Mouse (Mus musculus): ENCODE results near the gene Maml3.
A peak's percentile ranks its signal among the peaks of the same experiment; 100 is the strongest.

GRCm38 (mm10) chr3:52046027-52046700, 58.7 kb downstream of the Maml3 start:
- peak; percentile 13; the same call in 1 of the 2 replicates for TF ChIP-seq POLR2A (IDR thresholded peaks at IDR 0.05; ENCODE audit: borderline replicate concordance, extremely low read depth, insufficient read depth, insufficient read length, poor library complexity, severe bottlenecking)
- TF ChIP-seq CTCF (IDR thresholded peaks at IDR 0.05; ENCODE audit: borderline replicate concordance, extremely low read depth, insufficient read depth, insufficient read length): no peak

Measured in brain, embryonic 14.5 days (tissue).